Comparison of ENCODE assay signal across 8 mouse cellular contexts in genomic region chr6:119902204-119903080, GRCm38 (mm10). TPM values are rescaled to one million over a fixed set of nuclear protein-coding genes. Genes with fewer than 3 reads are reported as not detected.
DNase-seq lines count a peak whose midpoint lies in the region; ATAC-seq and TF ChIP-seq lines count a peak whose summit lies in the region.

TSS of gene Rad52 (plus strand) at chr6:119902698.

- no peak for TF ChIP-seq EP300 in liver, postnatal 0 days (IDR thresholded peaks at IDR 0.05; ENCODE audit: low read depth)

- no peaks in the 10 kb centered on the region for H3K9me3 ChIP-seq in E14TG2a.4 (ENCODE audit: low read length)
- no peaks in the 10 kb centered on the region for H3K9me3 ChIP-seq in forebrain, embryonic 13.5 days (replicated peaks)
- H3K9me3 ChIP-seq in liver, postnatal 0 days (ENCODE audit: low read length) = no peaks in the 10 kb centered on the region
- H3K9me3 ChIP-seq in neural tube, embryonic 14.5 days (ENCODE audit: control insufficient read depth, low read length) = no peaks in the 10 kb centered on the region

- H3K4me1 ChIP-seq in E14TG2a.4 (replicated peaks; ENCODE audit: low read depth, low read length) = peaks cover 20% of the 10 kb centered on the region
- peaks cover 14% of the 10 kb centered on the region for H3K4me1 ChIP-seq in forebrain, embryonic 13.5 days
- H3K4me1 ChIP-seq in liver, postnatal 0 days (ENCODE audit: insufficient read depth) = peaks cover 4% of the 10 kb centered on the region
- H3K4me1 ChIP-seq in neural tube, embryonic 14.5 days (ENCODE audit: control insufficient read depth, insufficient read depth, low read length) = peaks cover 6% of the 10 kb centered on the region; the same call in 1 of the 2 replicates

- ATAC-seq in forebrain, embryonic 13.5 days = peak; percentile 91
- peak; percentile 93 for ATAC-seq in liver, postnatal 0 days
- ATAC-seq in neural tube, embryonic 14.5 days (ENCODE audit: low read depth) = peak; percentile 90

- peaks cover 14% of the 10 kb centered on the region for H3K36me3 ChIP-seq in E14TG2a.4 (ENCODE audit: insufficient read depth, low read length)
- peaks cover 3% of the 10 kb centered on the region; the same call in 1 of the 2 replicates for H3K36me3 ChIP-seq in forebrain, embryonic 13.5 days (ENCODE audit: poor library complexity, severe bottlenecking)
- H3K36me3 ChIP-seq in liver, postnatal 0 days (replicated peaks; ENCODE audit: insufficient read depth, low read length) = 0 out of 2 replicates have a peak, but pooled peaks cover under 1% of the 10 kb centered on the region
- no peaks in the 10 kb centered on the region for H3K36me3 ChIP-seq in neural tube, embryonic 14.5 days (ENCODE audit: control insufficient read depth, insufficient read depth, low read length)

- peak within 1 kb of the TSS; percentile 82 for H3K27ac ChIP-seq in forebrain, embryonic 13.5 days
- peak within 1 kb of the TSS; percentile 98 for H3K27ac ChIP-seq in liver, postnatal 0 days (ENCODE audit: low read depth)
- peak within 1 kb of the TSS; percentile 82 for H3K27ac ChIP-seq in neural tube, embryonic 14.5 days (ENCODE audit: low read depth, low read length)

- 2% methylated on average over 67 of the region's 67 CpGs for WGBS in forebrain, embryonic 13.5 days
- under 1% methylated on average over 67 of the region's 67 CpGs for WGBS in large intestine, adult 2 months
- WGBS in liver, postnatal 0 days (ENCODE audit: insufficient replicate concordance) = 3% methylated on average over 67 of the region's 67 CpGs
- 1% methylated on average over 67 of the region's 67 CpGs for WGBS in neural tube, embryonic 14.5 days

- peak within 1 kb of the TSS; percentile 94 for H3K9ac ChIP-seq in forebrain, embryonic 13.5 days
- H3K9ac ChIP-seq in liver, postnatal 0 days (replicated peaks) = peak within 1 kb of the TSS; percentile 98
- H3K9ac ChIP-seq in neural tube, embryonic 14.5 days (replicated peaks; ENCODE audit: low read depth, low read length) = peak within 1 kb of the TSS; percentile 83

- intact Hi-C loops in heart, postnatal 10 days (cut with DNase I) = loop anchor here (2.0 to 5.0 kb wide), 2 partner anchors 54 to 110 kb away; partner anchors contain the start of gene Erc1

- TF ChIP-seq CTCF in E14TG2a.4 (conservative IDR thresholded peaks at IDR 0.05; ENCODE audit: low read length) = no peak
- TF ChIP-seq CTCF in liver, postnatal 0 days (IDR thresholded peaks at IDR 0.05; ENCODE audit: low read depth) = no peak

- peak within 1 kb of the TSS; percentile 81 for H3K4me2 ChIP-seq in forebrain, embryonic 13.5 days
- peak within 1 kb of the TSS; percentile 92 for H3K4me2 ChIP-seq in liver, postnatal 0 days (ENCODE audit: low read depth, low read length)
- peak within 1 kb of the TSS; percentile 56 for H3K4me2 ChIP-seq in neural tube, embryonic 14.5 days (ENCODE audit: low read depth, low read length)

- no peaks in the 10 kb centered on the region for H3K27me3 ChIP-seq in E14TG2a.4 (ENCODE audit: insufficient read depth, low read length)
- H3K27me3 ChIP-seq in forebrain, embryonic 13.5 days = no peaks in the 10 kb centered on the region
- H3K27me3 ChIP-seq in liver, postnatal 0 days (ENCODE audit: insufficient read depth, low read length) = no peaks in the 10 kb centered on the region
- no peaks in the 10 kb centered on the region for H3K27me3 ChIP-seq in neural tube, embryonic 14.5 days (ENCODE audit: control insufficient read depth, insufficient read depth, low read length)

- H3K4me3 ChIP-seq in E14TG2a.4 (replicated peaks; ENCODE audit: low read length) = peak within 1 kb of the TSS; percentile 98
- peak within 1 kb of the TSS; percentile 91 for H3K4me3 ChIP-seq in forebrain, embryonic 13.5 days
- H3K4me3 ChIP-seq in liver, postnatal 0 days (ENCODE audit: low read depth, low read length) = peak within 1 kb of the TSS; percentile 96
- H3K4me3 ChIP-seq in neural tube, embryonic 14.5 days (ENCODE audit: low read depth, low read length) = peak within 1 kb of the TSS; percentile 95

- DNase-seq in c-Kit-positive CD71-positive TER-119-positive erythroid progenitor cells, embryonic 14.5 days (ENCODE audit: low spot score) = peak; percentile 88
- peak; percentile 92 to 93 for DNase-seq in heart, postnatal 10 days
- peak; percentile 75 for DNase-seq in large intestine, adult 2 months (ENCODE audit: low read depth, low spot score)
- DNase-seq in liver, postnatal 0 days = peak; percentile 89
- DNase-seq in testis, postnatal 10 days (ENCODE audit: low spot score) = peak; percentile 89

RNA-seq across cellular contexts. Expression of gene Rad52, which starts in this region (rescaled TPM):
- 22.3 and 25.7 TPM in 2 replicates for polyA plus RNA-seq in forebrain, embryonic 13.5 days (2015; fragmentation: Nextera tagmentation; extraction: Ambion mirVana)
- 10 to 100 TPM; 13.3 to 14.8 TPM for total RNA-seq in heart, postnatal 10 days (2021)
- polyA plus RNA-seq in large intestine, adult 2 months (2012; rRNA removed) = 14.1 and 22.4 TPM in 2 replicates
- polyA plus RNA-seq in liver, postnatal 0 days (2015; fragmentation: Nextera tagmentation; extraction: Ambion mirVana) = 4.9 and 5.9 TPM in 2 replicates
- 23.3 and 25.7 TPM in 2 replicates for polyA plus RNA-seq in neural tube, embryonic 14.5 days (2014; fragmentation: Nextera tagmentation; extraction: Ambion mirVana)

Comparison
In these comparisons a context has a peak if more than half of its experiments do, and no peak if none do; other contexts are left out.
1. Peak in every context shown above with its lines: DNase-seq, ATAC-seq, H3K4me3 ChIP-seq and H3K27ac ChIP-seq.